Mouse (Mus musculus) bone marrow, adult 2 months (tissue): ENCODE measurements around the gene Egfr. TPM values are rescaled to one million over a fixed set of nuclear protein-coding genes. Genes with fewer than 3 reads are reported as not detected.

ENCODE experiments used
- H3K27ac ChIP-seq: fragments of 200-500 bp; 2 replicates; pipeline ENCODE4 v1.5.1; 2012; ENCODE audit warnings: low read depth, mild to moderate bottlenecking, control low read depth, inconsistent platforms, low read length; ENCODE audit not compliant: control insufficient read depth, poor library complexity, insufficient read depth
- H3K4me1 ChIP-seq: fragments of 200-500 bp; 2 replicates; pipeline ENCODE4 v1.6.1; 2011; ENCODE audit warnings: low read length; ENCODE audit not compliant: control insufficient read depth, insufficient read depth
- H3K4me3 ChIP-seq: fragments of 200-500 bp; replicated peaks from 2 replicates; pipeline ENCODE3; 2011; ENCODE audit warnings: mild to moderate bottlenecking, low read depth, low read length, control low read depth; ENCODE audit not compliant: control insufficient read depth
- CTCF ChIP-seq: fragments of 200-500 bp; IDR thresholded peaks from 2 replicates; pipeline ENCODE4 v1.5.1; 2011; ENCODE audit warnings: low read length, control low read depth; ENCODE audit not compliant: control insufficient read depth, insufficient read depth
- POLR2A ChIP-seq: fragments of 200-500 bp; IDR thresholded peaks from 2 replicates; pipeline ENCODE4 v1.6.1; 2011; ENCODE audit warnings: low read depth, mild to moderate bottlenecking, control low read depth, low read length, borderline replicate concordance; ENCODE audit not compliant: control insufficient read depth
- WGBS: fragments of 180-500 bp; shearing (Covaris S2); methylation state at CpG from one replicate; pipeline ENCODE4 v1.1.7; 2018; 5-methylcytosine and 5-hydroxymethylcytosine counted together
- polyA plus RNA-seq: library from polyadenylated mRNA; stranded (reverse); fragments of >200 nt; gene quantifications from 2 replicates; pipeline ENCODE4 v1.2.4, GENCODE M21; 2011; ENCODE audit warnings: low replicate concordance; ENCODE audit not compliant: missing spikeins, insufficient read depth, insufficient read length

Egfr gene
- polyA plus RNA-seq, 1 experiment = 1.6 TPM

- TF ChIP-seq POLR2A (no peak), CTCF (no peak)
- Histone ChIP-seq H3K4me3 (no peak overlapping the region), H3K4me1 (no peaks in the 10 kb centered on the region), H3K27ac (no peak overlapping the region)
- WGBS = 53% methylated on average over 2 of the region's 2 CpGs
Observed at GRCm38 (mm10) chr11:16767984-16768383, 16.0 kb downstream of the Egfr start.

GRCm38 (mm10) chr11:16769276-16769675 lies 17.3 kb downstream of the Egfr start:
- TF ChIP-seq CTCF (no peak), POLR2A (no peak)
- Histone ChIP-seq H3K4me3 (no peak overlapping the region), H3K4me1 (no peaks in the 10 kb centered on the region), H3K27ac (no peak overlapping the region)
- 75% methylated on average over 4 of the region's 4 CpGs for WGBS

GRCm38 (mm10) chr11:16769709-16770303 lies 17.8 kb downstream of the Egfr start:
- no peak for TF ChIP-seq CTCF
- TF ChIP-seq POLR2A = no peak

GRCm38 (mm10) chr11:16770966-16771365 lies 19.0 kb downstream of the Egfr start:
- no peak overlapping the region for H3K27ac ChIP-seq

More at GRCm38 (mm10) chr11:16769709-16770303, 17.8 kb downstream of the Egfr start:
- Histone ChIP-seq H3K27ac (no peak overlapping the region), H3K4me1 (no peaks in the 10 kb centered on the region), H3K4me3 (no peak overlapping the region)
- 24% methylated on average over 3 of the region's 3 CpGs for WGBS

GRCm38 (mm10) chr11:16772717-16773116 lies 20.7 kb downstream of the Egfr start:
- TF ChIP-seq POLR2A (no peak), CTCF (no peak)
- H3K27ac ChIP-seq = no peak overlapping the region
- no peaks in the 10 kb centered on the region for H3K4me1 ChIP-seq
- 9% methylated on average over 4 of the region's 4 CpGs for WGBS
- H3K4me3 ChIP-seq = no peak overlapping the region

More at GRCm38 (mm10) chr11:16770966-16771365, 19.0 kb downstream of the Egfr start:
- no peak overlapping the region for H3K4me3 ChIP-seq
- WGBS = 69% methylated on average over 4 of the region's 4 CpGs
- no peak for TF ChIP-seq POLR2A
- no peak for TF ChIP-seq CTCF
- H3K4me1 ChIP-seq = no peaks in the 10 kb centered on the region

- H3K4me1 ChIP-seq = no peaks in the 10 kb centered on the region
- no peak overlapping the region for H3K27ac ChIP-seq
- WGBS = 37% methylated on average over 2 of the region's 2 CpGs
- TF ChIP-seq CTCF (no peak), POLR2A (no peak)
- H3K4me3 ChIP-seq = no peak overlapping the region
Observed at GRCm38 (mm10) chr11:16776967-16777366, 25.0 kb downstream of the Egfr start.

- TF ChIP-seq CTCF (no peak), POLR2A (no peak)
- no peaks in the 10 kb centered on the region for H3K4me1 ChIP-seq
- H3K27ac ChIP-seq = no peak overlapping the region
- H3K4me3 ChIP-seq = no peak overlapping the region
- 66% methylated on average over 2 of the region's 2 CpGs for WGBS
Observed at GRCm38 (mm10) chr11:16781604-16782003, 29.6 kb downstream of the Egfr start.

- TF ChIP-seq CTCF (no peak), POLR2A (no peak)
- Histone ChIP-seq H3K4me3 (no peak overlapping the region), H3K4me1 (no peaks in the 10 kb centered on the region), H3K27ac (no peak overlapping the region)
- 79% methylated on average over 8 of the region's 8 CpGs for WGBS
Observed at GRCm38 (mm10) chr11:16783926-16784659, 32.1 kb downstream of the Egfr start.
